Mouse (Mus musculus): ENCODE measurements at regions not wholly inside any gene's neighbourhood (a gene's known extent, or its start where the extent isn't known, plus 50 kb on each side); places are given as distances from the start of the nearest gene placed in this dataset.

GRCm38 (mm10) chr12:14776301-14776700 lies 624.4 kb upstream of the Fam84a start:
- H3K36me3 ChIP-seq: no peaks in the 10 kb centered on the region
- H3K27me3 ChIP-seq: no peaks in the 10 kb centered on the region
- no peak overlapping the region for H3K4me2 ChIP-seq (replicated peaks)
- no peaks in the 10 kb centered on the region for H3K4me1 ChIP-seq (replicated peaks)
- H3K27ac ChIP-seq: no peak overlapping the region
- H3K4me3 ChIP-seq (replicated peaks): no peak overlapping the region
- no peak for ATAC-seq
- peaks cover 3% of the 10 kb centered on the region; the same call in 1 of the 2 replicates for H3K9me3 ChIP-seq
- H3K9ac ChIP-seq (replicated peaks): no peak overlapping the region

- Histone ChIP-seq H3K9me3 (no peaks in the 10 kb centered on the region), H3K4me1 (replicated peaks) (no peaks in the 10 kb centered on the region), H3K27ac (no peak overlapping the region), H3K9ac (replicated peaks) (no peak overlapping the region), H3K36me3 (no peaks in the 10 kb centered on the region), H3K27me3 (no peaks in the 10 kb centered on the region), H3K4me2 (replicated peaks) (no peak overlapping the region), H3K4me3 (replicated peaks) (no peak overlapping the region)
- ATAC-seq: no peak
- WGBS: 76% methylated on average over 4 of the region's 4 CpGs
Measured at GRCm38 (mm10) chr12:14752536-14752935, 600.7 kb upstream of the Fam84a start.

- no peak overlapping the region for H3K9ac ChIP-seq (replicated peaks)
- H3K9me3 ChIP-seq: no peaks in the 10 kb centered on the region
- no peak overlapping the region for H3K4me3 ChIP-seq (replicated peaks)
- WGBS: 66% methylated on average over 2 of the region's 2 CpGs
- H3K36me3 ChIP-seq: no peaks in the 10 kb centered on the region
- no peak overlapping the region for H3K27ac ChIP-seq
- H3K27me3 ChIP-seq: no peaks in the 10 kb centered on the region
- 0 out of 2 replicates have a peak, but pooled peaks have one; percentile 37 for ATAC-seq
- no peak overlapping the region for H3K4me2 ChIP-seq (replicated peaks)
- no peaks in the 10 kb centered on the region for H3K4me1 ChIP-seq (replicated peaks)
Measured at GRCm38 (mm10) chr12:14747381-14747780, 595.5 kb upstream of the Fam84a start.
